Mouse (Mus musculus) natural killer cell, adult 2 months (primary cell): ENCODE data around the gene B3galt5.
"Not testable (repeated sequence)": the region's sequence is repeated elsewhere in the genome, so short reads cannot be mapped to it uniquely, and the experiment has no call there.

Experiments used
- DNase-seq, 2 experiments: peaks; one replicate each; pipeline ENCODE4 v3.0.0; 2022; ENCODE audit warnings: low spot score in 2 of 2

B3galt5 gene

DNA sequence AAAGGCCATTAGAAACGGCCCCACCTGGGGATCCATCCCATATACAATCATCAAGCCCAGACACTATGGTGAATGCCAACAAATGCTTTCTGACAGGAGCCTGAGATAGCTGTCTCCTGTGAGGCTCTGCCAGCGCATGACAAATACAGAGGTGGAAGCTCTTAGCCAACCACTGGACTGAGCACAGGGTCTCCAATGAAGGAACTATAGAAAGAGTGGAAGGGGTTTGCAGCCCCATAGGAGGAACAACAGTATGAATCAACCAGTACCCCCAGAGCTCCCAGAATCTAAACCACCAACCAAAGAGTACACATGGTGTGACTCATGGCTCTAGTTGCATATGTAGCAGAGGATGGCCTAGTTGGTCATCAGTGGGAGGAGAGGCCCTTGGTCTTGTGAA lies 36.1 kb downstream of the B3galt5 start:
- no peak for DNase-seq

DNA sequence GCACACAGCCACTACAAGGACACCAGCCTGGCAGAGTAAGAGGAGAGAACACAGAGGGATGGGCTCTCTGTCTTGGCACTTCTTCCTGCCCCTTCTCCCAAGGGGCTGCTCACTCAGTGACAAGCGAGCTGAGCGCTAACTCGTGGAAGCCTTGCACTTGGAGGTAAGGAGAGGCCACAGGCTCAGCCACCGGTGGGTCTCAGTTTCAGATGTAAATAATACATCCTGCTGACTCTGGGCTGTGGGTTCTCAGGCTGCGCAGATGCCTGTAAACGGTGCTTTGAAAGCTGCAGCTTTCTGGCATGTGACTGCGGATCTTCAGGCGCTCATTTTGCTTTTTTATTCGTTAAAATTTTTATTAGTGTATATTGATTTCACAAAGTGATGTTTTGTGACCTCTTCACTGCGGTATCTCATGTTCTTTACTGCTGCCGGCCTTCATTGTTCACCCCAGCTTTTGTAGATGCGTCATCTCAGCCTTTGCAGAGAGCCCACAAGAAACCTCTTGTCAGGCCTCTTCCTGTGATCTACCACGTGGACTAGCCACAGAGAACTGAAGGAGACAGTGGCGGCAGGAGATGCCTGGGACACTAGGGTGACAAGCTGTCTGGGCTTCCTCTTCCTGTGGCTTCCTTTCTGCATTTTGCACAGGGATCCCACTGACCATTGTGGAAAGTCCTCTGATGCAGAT lies 37.5 kb downstream of the B3galt5 start:
- peak; percentile 65 to 78 for DNase-seq

DNA sequence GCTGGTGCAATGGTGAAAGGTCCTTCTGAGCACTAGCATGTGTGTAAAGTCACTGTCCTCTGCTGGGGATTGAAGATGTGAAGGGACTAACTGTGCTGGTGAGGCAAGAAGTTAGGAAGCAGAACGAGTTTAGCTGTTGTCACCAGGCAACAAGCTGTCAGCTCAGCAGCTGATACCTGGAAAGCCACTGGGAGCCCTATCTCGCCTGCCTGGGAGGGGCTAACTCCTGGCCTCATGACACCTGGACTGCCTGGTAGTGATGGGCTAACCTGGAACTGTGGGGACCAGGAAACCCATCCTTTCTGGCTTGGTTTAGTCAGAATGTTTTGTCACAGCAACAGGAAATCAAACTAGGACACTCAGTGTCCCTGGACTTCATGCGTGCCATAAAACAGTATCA lies 41.0 kb downstream of the B3galt5 start:
- DNase-seq = no peak

DNA sequence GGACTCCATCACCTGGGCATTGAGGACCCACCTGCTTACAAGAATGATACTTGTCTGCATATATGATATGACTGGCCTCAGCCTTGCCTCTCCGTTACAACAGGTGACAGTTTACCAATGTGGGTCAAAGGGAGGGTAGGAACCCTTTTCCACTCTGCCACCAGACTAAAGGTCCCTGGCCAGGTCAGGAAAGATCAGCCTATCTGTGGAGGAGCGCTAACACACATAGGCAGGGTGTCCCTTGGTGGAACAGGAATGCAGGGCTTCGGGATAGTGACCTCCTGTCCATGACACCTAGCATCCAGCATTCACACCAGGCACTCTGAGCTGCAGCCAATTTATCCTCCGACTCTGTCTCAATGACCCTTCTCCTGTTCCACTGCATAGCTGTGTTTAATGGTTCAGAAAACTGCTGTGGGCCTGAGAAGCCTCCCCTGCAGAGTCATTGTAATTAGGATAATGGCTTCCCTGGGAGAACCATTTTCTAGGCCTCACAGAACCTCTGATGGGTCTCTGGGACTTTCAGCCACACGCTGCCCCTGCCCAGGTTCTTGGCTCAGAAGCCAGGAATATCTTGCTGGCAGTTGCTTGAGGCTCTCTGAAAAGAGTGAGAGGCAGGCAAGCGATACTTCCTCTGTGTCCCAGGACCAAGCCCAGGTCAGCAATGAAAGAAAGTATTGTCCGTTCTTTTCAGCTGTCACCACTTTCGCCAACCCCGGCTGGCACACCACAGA lies 43.1 kb downstream of the B3galt5 start:
- no peak for DNase-seq

DNA sequence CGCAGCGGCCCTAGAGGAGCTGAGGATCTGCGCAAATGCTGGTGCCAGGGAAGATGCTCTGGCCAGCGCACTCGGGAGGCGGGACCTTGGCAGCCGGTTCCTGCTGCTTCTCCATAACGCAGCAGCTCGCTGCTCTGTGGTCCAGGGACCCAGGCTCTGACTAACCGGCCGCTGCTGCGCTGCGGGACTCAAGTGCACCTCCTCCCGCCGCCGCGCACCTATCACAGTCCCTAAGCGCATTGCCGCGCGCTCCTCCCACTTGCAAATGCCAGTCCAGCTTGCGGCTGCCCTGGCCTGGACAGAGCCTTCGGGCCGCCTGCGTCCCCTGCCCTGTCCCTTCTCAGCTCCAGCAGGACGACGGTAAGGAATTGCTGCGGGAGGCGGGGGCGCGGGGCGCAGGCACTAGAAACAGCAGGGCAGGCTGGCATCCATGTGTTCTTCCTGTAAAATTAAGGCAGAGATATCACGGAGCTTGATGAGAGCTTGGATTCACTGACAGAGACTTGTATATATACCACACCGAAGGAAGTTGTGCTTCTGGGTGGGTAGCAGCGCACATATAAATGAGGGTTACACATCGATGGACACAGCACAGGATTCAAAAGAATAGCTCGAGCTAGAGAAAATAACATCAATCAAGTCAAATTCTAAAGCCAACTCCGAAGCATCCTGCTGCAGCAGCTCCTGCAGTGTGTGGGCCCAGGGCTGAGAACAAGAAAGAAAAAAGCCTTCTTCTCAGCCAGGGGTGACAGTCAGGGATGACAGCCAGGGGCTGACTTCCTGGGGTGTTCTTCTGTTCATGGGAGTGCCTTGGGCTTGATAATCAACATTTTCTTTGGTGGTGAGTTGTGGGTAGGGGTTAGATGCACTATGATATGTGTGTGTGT lies 45.4 kb downstream of the B3galt5 start:
- no peak for DNase-seq

DNA sequence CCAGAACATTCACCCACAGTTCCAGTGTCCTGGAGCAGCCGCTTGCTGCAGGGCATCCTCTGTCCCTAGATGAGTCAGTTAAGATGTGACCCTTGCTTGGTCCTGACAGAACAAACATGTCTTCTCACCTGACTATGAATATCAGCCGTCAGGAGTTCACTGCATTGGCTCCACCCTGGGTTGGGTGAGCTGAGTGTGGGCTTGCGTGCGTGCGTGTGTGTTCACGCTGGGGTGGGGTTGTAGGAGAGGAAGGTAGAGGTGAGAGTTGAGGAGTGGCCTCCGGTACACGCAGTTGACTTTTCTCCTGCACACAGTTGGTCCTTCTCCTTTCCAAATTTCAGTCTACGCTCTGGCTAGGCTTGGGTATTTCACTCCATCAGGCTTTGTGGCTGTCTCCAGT lies 47.0 kb downstream of the B3galt5 start:
- DNase-seq = no peak

DNA sequence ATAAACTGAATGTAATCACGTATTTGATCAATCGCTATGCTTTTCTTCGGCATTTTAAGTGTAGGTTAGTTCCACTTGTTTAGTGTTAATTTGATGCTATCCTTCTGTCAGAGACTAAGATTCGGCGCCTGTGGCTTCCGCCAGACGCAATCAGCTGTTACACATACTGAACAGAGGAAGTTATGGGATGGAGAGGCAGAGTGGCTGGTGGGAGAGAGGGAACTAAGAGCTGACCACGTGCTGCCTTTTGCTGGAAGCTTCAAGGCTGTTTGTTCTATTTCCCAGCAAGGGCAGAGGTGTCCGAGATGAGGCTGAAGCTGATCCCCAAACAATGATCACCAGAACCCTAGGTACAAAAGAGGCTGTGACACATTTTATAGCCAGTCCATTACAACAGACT lies 56.3 kb downstream of the B3galt5 start:
- DNase-seq = no peak

DNA sequence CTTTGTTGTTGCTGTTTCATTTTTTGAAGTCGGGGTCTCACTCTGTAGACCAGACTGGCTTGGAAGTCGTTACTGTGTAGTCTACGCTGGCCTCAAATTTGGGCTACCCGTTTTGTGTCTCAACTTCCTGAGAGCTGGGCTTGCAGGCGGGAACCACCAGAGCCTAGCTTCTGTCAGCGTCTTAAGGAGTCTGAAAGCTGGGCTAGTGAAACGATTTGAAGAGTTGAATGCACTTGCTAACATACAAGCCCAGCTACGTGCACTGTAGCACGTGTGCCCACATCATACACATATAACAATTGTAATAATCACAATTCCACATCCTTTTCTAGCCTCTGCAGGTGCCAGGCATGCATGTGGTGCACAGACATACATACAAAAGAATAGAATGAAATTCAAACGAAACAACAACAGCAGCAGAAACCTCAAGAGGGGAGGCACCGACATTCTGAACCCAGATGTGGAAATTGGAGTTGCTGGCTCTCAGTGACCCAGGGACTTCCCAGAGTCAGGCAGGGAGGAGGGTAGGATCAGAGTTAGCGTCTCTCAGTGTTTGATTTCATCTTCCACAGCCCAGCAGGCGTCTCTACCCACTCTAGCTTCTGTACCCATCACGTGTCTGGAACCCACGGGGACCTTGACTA lies 57.1 kb downstream of the B3galt5 start:
- no peak for DNase-seq

DNA sequence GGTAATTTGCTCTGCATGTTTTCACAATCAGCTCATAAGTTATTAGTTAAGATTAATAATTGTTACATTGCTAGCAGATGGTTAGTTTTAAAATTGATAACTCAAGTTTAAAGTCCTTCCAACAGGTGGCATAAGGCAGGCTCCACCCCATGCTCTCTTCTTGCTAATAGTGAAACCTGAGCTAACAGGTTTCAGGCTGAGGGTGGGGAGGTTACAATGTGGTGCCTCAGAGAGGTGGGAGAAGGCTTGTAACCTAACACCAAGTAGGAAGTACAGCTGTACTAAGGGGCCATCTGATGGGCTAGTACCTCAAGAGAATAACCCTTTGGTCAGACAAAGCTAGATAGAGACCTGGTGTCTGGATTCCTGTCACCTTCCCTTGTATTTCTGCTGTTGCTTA lies 62.5 kb downstream of the B3galt5 start:
- DNase-seq = no peak

DNA sequence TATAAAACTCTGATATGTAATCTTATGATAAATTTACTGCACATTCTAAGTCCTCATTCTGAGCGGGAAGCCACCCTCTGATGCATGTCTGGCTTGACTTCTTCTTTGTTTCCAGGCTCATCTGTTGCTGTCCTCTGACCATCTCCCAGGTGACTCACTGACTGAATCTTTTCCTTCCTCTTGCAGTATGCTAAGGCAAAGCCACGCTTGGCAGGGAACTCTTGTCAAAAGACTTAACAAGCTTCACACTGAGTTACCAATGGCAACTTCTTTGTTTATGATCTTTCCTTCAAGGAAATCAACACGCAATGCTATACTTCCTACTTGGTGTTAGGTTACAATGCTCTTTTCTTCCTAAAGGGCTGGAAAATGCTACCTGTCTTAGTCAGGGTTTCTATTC lies 63.0 kb downstream of the B3galt5 start:
- DNase-seq = no peak

DNA sequence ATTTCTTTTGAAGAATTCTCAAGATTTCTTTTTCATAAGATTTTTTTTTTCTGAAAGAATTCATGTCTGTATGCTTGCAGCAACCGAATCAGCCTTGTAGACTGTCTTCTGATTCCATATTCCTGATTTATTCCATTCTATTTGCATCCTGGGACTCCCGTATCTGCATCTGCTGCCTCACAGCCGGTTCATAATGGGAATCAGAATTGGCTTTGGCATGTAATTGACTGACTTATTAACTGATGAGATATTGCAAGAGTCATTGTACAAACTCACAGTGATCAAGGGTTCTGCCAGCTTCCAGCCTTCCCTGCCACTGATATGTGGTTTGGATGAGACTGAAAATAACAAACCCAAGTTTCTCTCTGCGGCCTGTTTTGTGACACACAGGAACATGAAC lies 67.8 kb downstream of the B3galt5 start:
- DNase-seq = no peak

DNA sequence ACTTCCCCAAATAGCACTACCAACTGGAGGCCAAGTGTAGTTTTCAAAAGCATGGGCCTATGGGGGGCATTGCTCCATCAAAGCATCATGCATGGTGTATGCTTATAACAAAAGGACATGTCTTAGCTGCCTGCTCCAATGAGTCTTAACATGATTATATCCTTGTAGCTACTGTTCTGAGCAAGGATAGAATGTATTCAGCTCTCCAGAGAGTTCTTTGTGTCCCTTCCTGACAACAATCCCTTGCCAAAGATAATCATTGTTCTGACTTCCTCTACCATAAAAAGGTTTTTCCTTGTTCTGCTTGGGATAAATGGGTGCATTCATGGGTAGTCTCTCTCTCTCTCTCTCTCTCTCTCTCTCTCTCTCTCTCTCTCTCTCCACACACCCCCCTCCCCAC lies 68.8 kb downstream of the B3galt5 start:
- DNase-seq = no peak

DNA sequence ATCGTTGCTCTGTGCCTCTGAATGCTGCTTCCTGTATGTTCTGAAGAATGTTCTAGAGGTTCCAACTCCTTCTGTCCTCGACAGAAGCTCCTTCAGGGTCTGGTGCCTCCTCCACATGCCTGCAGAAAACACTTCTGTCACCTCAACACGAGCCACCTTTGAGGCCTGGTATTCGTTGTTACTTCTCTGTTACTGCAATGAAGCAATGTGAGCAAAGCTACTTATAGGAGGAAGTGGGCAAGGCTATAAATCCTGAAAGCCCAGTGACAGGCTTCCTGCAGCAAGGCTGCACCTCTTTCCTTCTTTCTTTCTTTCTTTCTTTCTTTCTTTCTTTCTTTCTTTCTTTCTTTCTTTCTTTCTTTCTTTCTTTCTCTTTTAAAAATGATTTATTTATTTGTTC lies 71.3 kb downstream of the B3galt5 start:
- DNase-seq = no peak

DNA sequence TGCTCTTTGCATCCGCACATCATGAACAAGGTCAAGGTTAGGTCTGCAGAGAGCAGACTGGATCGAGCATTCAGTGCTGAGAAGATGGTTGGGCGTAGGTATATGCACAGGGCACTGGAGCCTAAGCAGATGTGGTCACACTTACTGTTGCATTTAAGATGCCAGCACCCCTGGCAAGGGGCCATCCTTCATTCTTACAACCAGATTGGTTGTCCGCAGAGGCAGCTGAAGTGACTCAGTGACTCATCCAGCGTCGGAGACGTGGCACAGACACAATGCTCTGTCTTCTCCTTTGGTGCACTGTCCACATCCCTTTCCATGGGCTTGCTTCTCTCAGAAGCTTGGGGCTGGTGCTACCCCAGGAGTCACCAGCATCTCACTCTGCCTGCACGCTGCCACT lies 82.2 kb downstream of the B3galt5 start:
- no peak for DNase-seq

DNA sequence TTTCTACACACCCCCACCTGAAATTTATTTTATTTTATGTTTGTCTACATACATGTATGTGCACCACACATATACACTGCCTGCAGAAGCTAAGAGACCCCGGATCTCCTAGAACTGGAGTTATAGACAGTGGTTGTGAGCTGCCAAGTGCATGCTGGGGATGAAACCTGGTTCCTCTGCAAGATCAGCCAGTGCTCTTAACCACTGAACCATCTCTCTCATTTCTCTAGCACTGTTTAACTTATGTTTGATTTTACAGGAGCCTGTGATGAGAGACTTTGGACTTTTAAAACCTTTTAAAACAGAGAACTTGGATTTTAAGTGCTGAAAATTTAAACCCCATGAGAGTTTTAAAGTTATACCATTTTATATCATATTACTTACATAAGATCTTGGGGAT lies 87.1 kb downstream of the B3galt5 start:
- no peak for DNase-seq

DNA sequence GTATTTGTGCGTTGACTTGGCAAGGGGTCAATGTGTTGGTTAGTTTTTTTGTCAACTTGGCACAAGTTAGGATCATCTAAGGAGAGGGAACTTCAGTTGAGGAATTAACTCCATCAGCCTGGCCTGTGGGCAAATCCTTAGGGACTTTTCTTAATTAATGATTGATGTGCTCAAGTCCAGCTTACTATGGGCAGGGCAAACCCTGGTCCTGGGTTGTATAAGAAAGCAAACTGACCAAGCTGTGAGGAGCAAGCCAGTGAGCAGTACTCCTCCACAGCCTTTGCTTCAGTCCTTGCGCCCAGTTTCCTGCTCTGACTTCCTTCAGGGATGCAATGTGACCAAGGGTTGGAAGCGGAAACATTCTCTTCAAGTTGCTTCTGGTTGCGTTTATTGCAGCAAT lies 87.6 kb downstream of the B3galt5 start:
- DNase-seq = no peak

DNA sequence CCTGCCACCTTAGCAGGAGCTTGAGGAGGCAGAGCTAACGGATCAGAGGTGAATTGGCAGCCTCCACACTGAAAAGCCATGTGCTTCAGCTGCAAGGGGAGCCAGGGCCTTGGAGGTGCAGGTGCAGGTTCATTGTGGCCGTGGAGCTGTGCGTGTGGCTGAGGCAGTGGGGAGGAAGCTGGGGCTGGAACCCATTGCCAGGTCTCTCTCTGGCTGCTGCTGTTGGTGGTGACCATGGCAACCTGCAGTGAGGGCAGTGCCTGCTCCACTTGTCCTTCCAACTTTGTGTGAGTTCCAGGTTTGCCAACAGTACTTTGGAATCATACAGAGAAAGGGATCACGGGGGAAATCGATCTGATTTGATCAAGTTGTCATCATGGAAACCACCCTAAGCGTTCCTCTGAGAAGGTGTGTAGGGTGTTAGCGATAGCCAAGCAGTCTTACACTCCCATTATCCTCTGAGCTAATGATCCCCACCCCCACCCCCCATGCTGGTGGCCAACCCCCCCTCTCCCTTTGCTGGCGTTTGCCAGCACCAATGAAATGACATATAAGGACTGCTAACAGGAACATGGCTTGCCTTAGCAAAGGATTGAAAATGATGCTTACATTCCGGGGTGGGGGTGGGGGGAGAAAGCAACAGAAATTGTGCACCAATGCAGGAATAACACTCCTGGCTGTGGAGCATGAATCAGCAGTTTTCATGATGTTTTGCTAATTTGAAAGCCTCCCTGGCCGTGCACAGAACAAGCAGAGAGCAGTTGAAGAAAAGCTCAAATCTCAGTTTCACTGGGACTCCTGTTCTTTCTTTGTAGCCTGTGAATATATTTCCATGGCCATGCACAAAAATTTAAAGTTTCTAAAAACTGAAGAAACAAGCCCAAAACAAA lies 90.8 kb downstream of the B3galt5 start:
- DNase-seq = no peak

DNA sequence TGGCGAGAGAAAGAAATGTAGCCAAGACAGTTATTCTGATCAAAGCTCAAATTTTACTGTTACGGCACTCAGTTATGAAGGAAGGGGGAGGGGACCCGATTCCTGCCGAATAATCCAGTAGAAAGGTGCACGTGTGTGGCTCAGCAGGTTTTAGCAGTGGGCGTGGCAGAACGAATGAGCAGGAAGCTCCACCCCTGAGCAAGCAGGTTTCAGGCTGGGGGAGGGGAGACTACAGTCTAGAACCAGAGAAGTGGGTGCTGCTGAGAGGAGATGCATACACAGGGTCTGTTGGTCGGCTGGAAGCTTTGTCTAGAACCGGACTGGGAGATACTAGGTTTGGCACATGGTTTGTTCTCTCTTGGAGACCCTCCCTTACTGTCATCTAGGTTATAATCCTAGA lies 91.7 kb downstream of the B3galt5 start:
- not testable (repeated sequence) for DNase-seq

DNA sequence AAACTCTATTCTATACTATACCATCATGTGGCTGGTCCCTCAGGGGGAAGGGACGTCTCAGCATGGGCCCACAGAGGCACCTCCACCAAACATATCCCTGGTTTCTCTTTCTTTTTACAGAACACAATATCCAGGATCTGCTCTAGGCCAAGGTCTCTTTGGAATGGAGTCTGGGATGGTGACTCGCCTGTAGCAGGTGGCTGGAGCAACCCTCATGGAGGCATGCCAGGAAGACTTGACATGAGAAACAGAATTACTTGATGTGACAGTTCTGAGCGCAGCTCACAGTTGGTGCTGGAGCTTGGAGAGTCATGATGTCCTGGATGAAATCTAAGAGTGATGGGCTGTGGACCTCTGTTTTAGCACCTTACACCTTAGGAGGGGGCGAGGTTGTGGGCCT lies 104.0 kb downstream of the B3galt5 start:
- DNase-seq = no peak

DNA sequence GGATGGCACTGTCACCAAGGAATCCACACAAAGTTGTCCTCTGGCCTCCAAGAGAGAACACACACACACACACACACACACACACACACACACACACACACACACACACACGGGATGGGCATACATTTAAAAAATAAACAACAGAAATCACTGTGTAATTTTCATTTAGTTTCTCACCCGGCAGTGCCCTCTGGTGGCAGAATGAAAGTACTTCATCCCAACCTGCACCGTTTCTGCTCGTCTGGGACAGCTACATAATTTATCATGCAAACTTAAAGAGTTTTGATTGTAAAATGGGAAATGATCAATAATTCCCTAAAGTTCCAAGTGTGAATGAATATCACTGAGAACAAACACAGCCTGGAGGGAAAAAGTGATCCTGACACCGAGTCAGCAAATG lies 105.7 kb downstream of the B3galt5 start:
- peak; percentile 20 to 46 for DNase-seq

DNA sequence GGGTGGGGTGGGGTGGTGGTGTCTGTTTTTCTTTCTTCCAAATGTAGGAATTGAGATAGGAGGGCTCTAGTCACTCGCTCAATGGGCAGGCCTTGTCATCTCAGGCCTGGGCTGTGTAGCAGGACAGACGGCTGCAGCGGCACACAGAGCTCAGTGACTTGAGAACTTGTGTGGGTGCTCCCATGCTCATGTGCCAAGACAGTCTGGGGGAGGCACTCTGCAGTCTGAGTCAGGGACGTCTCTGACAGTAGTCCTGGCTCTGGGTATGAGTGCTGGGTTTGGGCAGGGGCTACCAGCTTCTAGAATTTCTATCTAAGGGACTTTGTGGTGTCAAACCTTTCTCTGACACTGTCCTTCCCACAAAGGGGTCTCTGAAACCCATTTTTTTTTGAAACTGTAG lies 106.3 kb downstream of the B3galt5 start:
- DNase-seq = no peak
